Mouse (Mus musculus) limb, embryonic 14.5 days (tissue): ENCODE measurements at regions not wholly inside any gene's neighbourhood (a gene's known extent, or its start where the extent isn't known, plus 50 kb on each side); places are given as distances from the start of the nearest gene placed in this dataset.

ENCODE experiments used
- ATAC-seq: fragments of 200-750 bp; cut with Nextera tagmentation; 2 replicates; pipeline ENCODE4 v1.8.0; 2017; ENCODE audit warnings: low read depth, moderate number of reproducible peaks, moderate TSS enrichment; ENCODE audit not compliant: low FRiP score
- DNase-seq: peaks from one replicate; pipeline ENCODE4 v3.0.0-alpha.2; 2015; ENCODE audit warnings: low spot score
- H3K27ac ChIP-seq: fragments of 300-500 bp; sonication (generic); replicated peaks from 2 replicates; pipeline ENCODE4 v1.5.1; 2014; ENCODE audit warnings: low read depth, mild to moderate bottlenecking, low read length, moderate library complexity, mixed read lengths
- H3K27me3 ChIP-seq: fragments of 300-500 bp; sonication (generic); 2 replicates; pipeline ENCODE4 v1.6.1; 2014; ENCODE audit warnings: low read length, mixed read lengths; ENCODE audit not compliant: control insufficient read depth, insufficient read depth
- H3K36me3 ChIP-seq: fragments of 300-500 bp; sonication (generic); 2 replicates; pipeline ENCODE4 v1.6.1; 2014; ENCODE audit warnings: mild to moderate bottlenecking, low read length, moderate library complexity, mixed read lengths; ENCODE audit not compliant: control insufficient read depth, insufficient read depth
- H3K4me1 ChIP-seq: fragments of 300-500 bp; sonication (generic); 2 replicates; pipeline ENCODE4 v1.6.1; 2014; ENCODE audit warnings: antibody characterized with exemption, low read length, mixed read lengths; ENCODE audit not compliant: control insufficient read depth, insufficient read depth
- H3K4me2 ChIP-seq: fragments of 300-500 bp; sonication (generic); replicated peaks from 2 replicates; pipeline ENCODE4 v1.6.1; 2014; ENCODE audit warnings: low read depth, mild to moderate bottlenecking, low read length, moderate library complexity; ENCODE audit not compliant: severe bottlenecking
- H3K4me3 ChIP-seq: fragments of 300-500 bp; sonication (generic); replicated peaks from 2 replicates; pipeline ENCODE4 v1.5.1; 2014; ENCODE audit warnings: low read length
- H3K9ac ChIP-seq: fragments of 300-500 bp; sonication (generic); 2 replicates; pipeline ENCODE4 v1.6.1; 2014; ENCODE audit warnings: mild to moderate bottlenecking, low read depth, low read length, moderate library complexity; ENCODE audit not compliant: severe bottlenecking
- H3K9me3 ChIP-seq: fragments of 300-500 bp; sonication (generic); 2 replicates; pipeline ENCODE4 v1.6.1; 2016; ENCODE audit warnings: low read length; ENCODE audit not compliant: control insufficient read depth
- POLR2A ChIP-seq: fragments of 200-500 bp; IDR thresholded peaks from 2 replicates; pipeline ENCODE4 v1.8.0; 2012; ENCODE audit warnings: inconsistent platforms, mild to moderate bottlenecking, moderate library complexity, borderline replicate concordance; ENCODE audit not compliant: insufficient read depth, insufficient read length; ENCODE audit errors: extremely low read depth
- WGBS: fragments of 180-500 bp; shearing (Covaris S2); extraction: QIAGEN DNeasy Blood & Tissue Kit; methylation state at CpG from one replicate; pipeline ENCODE4 v1.1.7; 2014; 5-methylcytosine and 5-hydroxymethylcytosine counted together

DNA sequence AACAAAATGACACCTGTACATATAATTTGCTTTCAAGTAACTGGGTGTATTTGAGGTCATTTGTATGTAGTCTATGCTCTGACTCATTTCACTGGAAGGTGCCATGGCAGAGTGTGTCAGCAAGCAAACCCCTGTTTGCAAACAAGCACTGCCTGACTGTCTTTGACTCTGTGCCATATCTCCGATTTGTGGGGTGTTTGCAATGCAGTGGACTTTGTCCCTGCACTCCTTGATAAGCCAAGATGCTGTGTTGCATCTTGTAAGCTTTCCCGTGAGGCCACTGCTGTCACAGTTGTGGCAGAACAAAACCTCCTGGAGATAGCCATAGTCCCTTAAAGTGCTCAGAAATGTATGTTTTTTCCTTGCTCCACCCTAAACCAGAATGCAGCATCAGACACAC is 165.7 kb upstream of the Smarca2 start:
- 73% methylated on average over 2 of the region's 2 CpGs for WGBS
- Histone ChIP-seq H3K9ac (no peak overlapping the region), H3K4me3 (no peak overlapping the region), H3K4me2 (no peak overlapping the region), H3K27me3 (no peaks in the 10 kb centered on the region), H3K27ac (no peak overlapping the region), H3K36me3 (no peaks in the 10 kb centered on the region), H3K4me1 (no peaks in the 10 kb centered on the region), H3K9me3 (no peaks in the 10 kb centered on the region)
- ATAC-seq (no peak), DNase-seq (no peak)
- TF ChIP-seq POLR2A = no peak

GRCm38 (mm10) chr19:26445309-26445708 is 159.5 kb upstream of the Smarca2 start:
- Histone ChIP-seq H3K27me3 (no peaks in the 10 kb centered on the region), H3K9me3 (no peaks in the 10 kb centered on the region), H3K36me3 (no peaks in the 10 kb centered on the region), H3K4me1 (no peaks in the 10 kb centered on the region), H3K9ac (no peak overlapping the region), H3K4me3 (no peak overlapping the region), H3K27ac (no peak overlapping the region), H3K4me2 (no peak overlapping the region)
- ATAC-seq (no peak), DNase-seq (no peak)
- 83% methylated on average over 4 of the region's 4 CpGs for WGBS
- TF ChIP-seq POLR2A = no peak

GRCm38 (mm10) chr19:26447427-26448023 is 157.3 kb upstream of the Smarca2 start:
- no peak for ATAC-seq
- H3K36me3 ChIP-seq = no peaks in the 10 kb centered on the region
- no peak overlapping the region for H3K9ac ChIP-seq
- TF ChIP-seq POLR2A = no peak
- H3K4me2 ChIP-seq = no peak overlapping the region
- no peaks in the 10 kb centered on the region for H3K4me1 ChIP-seq
- 85% methylated on average over 7 of the region's 7 CpGs for WGBS
- H3K4me3 ChIP-seq = no peak overlapping the region
- DNase-seq = no peak
- H3K9me3 ChIP-seq = no peaks in the 10 kb centered on the region
- H3K27ac ChIP-seq = no peak overlapping the region
- no peaks in the 10 kb centered on the region for H3K27me3 ChIP-seq

DNA sequence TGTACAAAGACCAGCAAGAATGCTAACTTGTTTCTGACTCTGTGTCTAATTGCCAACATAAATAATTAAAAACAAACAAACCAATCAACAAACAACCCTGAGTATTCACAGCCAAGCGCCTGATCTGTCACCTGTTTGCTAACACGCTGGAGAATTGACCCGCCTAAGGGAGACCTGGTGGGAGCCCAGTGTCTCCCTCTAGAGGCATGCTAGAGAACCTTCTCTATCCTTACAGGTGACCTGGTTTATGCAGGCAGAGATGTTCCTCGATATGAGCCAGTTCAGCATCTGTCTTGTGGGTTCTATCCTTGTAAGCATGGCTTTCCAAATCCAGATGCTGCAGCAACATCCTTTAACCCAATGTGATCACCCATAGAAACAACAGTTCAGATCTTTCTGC is 143.1 kb upstream of the Smarca2 start:
- Histone ChIP-seq H3K36me3 (no peaks in the 10 kb centered on the region), H3K27ac (no peak overlapping the region), H3K27me3 (no peaks in the 10 kb centered on the region), H3K9ac (no peak overlapping the region), H3K4me2 (no peak overlapping the region), H3K4me1 (no peaks in the 10 kb centered on the region), H3K4me3 (no peak overlapping the region), H3K9me3 (no peaks in the 10 kb centered on the region)
- WGBS = 39% methylated on average over 4 of the region's 4 CpGs
- DNase-seq (no peak), ATAC-seq (no peak)
- no peak for TF ChIP-seq POLR2A

GRCm38 (mm10) chr19:26465228-26465627 is 139.6 kb upstream of the Smarca2 start:
- 51% methylated on average over 2 of the region's 2 CpGs for WGBS
- H3K4me3 ChIP-seq = no peak overlapping the region
- TF ChIP-seq POLR2A = no peak
- H3K36me3 ChIP-seq = no peaks in the 10 kb centered on the region
- no peak for ATAC-seq
- no peaks in the 10 kb centered on the region for H3K4me1 ChIP-seq
- peak; percentile 49 for DNase-seq
- no peak overlapping the region for H3K9ac ChIP-seq
- H3K4me2 ChIP-seq = no peak overlapping the region
- H3K27ac ChIP-seq = no peak overlapping the region
- H3K9me3 ChIP-seq = no peaks in the 10 kb centered on the region
- H3K27me3 ChIP-seq = no peaks in the 10 kb centered on the region

- 75% methylated on average over 4 of the region's 4 CpGs for WGBS
- Histone ChIP-seq H3K4me3 (no peak overlapping the region), H3K4me2 (no peak overlapping the region), H3K27ac (no peak overlapping the region), H3K9me3 (no peaks in the 10 kb centered on the region), H3K36me3 (no peaks in the 10 kb centered on the region), H3K4me1 (no peaks in the 10 kb centered on the region), H3K9ac (no peak overlapping the region), H3K27me3 (no peaks in the 10 kb centered on the region)
- TF ChIP-seq POLR2A = no peak
- ATAC-seq (no peak), DNase-seq (no peak)
These were observed 138.6 kb upstream of the Smarca2 start for GRCm38 (mm10) chr19:26466244-26466643.
